Mouse (Mus musculus) fat pad, adult 2 months (tissue): ENCODE measurements around the gene Slc44a4.

Experiments
- DNase-seq: peaks from one replicate; pipeline ENCODE4 v3.0.0-alpha.2; 2011; ENCODE audit warnings: low read depth, low spot score; ENCODE audit errors: extremely low read depth

Slc44a4 gene

DNA sequence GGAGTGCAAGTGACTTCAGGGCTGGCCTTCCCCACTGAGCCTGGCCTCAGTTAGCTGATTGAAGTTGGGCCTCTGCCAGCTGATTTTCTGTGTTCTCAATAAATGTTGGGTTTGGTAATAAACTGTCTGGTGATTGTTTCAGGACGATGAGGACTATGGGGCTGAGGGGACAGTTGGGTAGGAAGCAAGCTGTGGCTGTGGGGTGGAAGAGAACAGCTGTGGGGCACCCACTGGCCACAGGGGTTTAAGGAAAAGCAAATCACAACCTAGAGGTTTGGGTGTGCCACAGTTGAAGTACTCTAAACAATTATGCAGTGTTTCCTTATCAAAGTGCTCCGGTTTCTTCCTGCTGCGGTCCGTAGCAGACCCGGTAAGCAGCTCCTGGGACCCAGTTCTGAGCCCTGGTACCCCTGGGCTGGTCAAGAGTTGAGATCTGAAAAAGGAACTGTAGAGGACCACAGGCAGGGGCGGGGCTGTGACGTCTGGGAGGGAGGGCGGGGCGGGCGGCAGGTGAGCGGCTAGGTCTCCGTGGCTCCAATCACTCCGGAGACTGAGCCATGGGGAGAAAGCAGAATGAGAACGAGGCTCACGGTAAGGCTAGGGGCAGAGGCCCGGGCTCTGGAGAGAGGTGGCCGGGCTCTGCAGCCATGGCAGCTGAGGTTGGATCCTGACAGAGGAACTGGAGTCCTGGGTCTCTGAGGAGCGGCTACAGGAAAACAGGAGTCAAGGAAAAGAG, at the start of gene Slc44a4:
TSS of gene Slc44a4 (plus strand) at position 537 of the 736 bp plus-strand sequence.
- no peak for DNase-seq

- DNase-seq = no peak
Observed at GRCm38 (mm10) chr17:34865981-34866380, 48.3 kb upstream of the Slc44a4 start.

GRCm38 (mm10) chr17:34874321-34874720, 39.9 kb upstream of the Slc44a4 start:
- no peak for DNase-seq

DNA sequence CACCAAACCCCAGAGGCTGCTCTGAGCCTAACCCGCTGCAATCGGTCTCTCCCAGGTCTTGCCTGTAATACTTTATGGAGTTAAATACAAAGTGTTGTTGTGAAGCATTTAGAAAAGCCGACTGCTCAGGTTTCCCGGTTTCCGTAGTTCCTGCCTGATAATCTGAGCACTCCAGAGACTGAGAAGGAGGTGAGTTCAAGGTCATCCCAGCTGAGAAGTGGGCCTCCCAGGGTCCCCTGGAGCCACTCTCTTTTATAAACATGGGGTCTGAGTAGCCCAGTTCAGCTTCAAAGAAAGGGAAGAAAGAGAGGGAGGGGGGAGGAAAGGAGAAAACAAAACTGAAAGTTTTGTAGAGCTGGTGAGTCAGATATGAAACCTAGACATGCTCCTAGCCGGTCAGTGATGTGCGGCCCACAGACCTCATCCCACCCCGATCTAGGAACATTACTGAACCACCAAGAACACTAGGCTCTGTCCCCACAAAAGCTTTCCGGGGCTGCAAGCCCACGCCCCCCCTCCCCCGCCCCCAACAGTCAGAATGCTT, 34.9 kb upstream of the Slc44a4 start, which contains the start of gene Zbtb12:
TSS of gene Zbtb12 (plus strand) at position 148 of the 544 bp plus-strand sequence.
- DNase-seq = no peak

GRCm38 (mm10) chr17:34881166-34881565, 33.1 kb upstream of the Slc44a4 start:
- DNase-seq = no peak

DNA sequence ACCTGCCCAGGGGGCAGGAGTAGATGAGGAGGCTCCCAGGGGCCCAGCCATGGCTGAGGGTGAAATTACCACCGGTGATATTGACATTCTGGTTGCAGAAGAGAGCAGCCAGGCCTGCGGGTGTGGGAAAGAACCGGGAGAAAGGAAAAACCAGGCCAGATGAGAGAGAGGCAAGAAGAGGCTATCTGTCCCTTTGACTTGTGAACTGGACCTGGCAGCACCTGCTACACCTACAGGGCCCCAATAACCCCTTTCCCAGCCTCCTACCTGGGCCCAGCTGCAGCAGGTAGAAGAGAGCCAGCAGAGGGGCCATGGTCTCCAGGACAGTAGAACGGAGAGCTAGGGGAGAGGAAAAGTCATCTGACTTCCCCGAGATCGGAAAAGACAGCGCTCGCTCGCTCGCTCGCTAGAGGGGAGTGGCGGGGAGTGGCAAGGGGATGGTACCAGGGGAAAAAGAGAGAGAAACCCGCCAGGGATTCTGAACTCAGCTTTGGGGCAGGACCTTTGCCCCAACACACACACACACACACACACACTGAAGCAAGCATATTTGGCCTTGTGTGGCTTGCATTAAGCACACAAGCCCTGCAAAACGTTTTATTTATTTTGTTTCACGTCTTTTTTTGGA, 32.5 kb upstream of the Slc44a4 start, which contains the start of gene Gm20547:
TSS of gene Gm20547 (minus strand) at position 360 of the 628 bp plus-strand sequence.
- no peak for DNase-seq

GRCm38 (mm10) chr17:34883332-34883731, 30.9 kb upstream of the Slc44a4 start:
- no peak for DNase-seq

- no peak for DNase-seq
Observed at GRCm38 (mm10) chr17:34884704-34885103, 29.6 kb upstream of the Slc44a4 start.

DNA sequence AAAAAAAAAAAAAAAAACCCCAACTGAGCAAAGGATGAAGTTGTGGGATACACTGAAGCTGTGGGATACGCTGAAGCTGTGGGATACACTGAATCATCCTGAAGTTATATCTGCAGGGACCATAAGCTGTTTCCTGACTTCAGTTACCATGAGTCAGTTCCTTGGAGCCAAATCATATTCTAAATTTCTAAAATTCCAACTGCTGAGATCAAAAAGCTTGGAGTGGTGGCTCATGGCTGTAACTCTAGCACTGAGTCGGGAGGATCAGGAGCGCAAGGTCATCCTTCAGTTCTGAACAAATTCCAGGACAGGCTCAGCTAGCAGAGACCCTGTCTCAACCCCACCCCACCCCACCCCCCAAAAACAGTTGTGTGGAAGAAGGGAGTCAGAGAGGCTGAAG, 28.7 kb upstream of the Slc44a4 start:
- DNase-seq = no peak

DNA sequence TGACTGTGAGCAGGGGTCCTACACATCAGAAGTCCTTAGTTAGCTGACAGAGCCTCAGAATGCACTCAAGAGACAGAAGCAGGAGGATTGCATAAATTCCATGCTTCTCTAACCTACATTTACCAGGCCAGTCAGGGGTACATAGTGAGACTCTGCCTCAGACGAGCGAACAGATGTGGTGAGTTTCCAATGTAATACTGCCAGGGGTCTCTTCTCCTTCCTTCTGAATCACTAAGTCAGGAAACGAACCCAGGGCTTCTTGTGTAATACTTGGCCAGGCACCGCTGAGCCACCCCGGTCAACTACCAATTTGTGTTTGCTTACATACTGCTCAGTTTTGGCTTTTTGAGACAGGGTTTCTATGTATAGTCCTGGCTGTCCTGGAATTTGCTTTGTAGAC, 26.3 kb upstream of the Slc44a4 start:
- no peak for DNase-seq

GRCm38 (mm10) chr17:34890074-34890743, 24.1 kb upstream of the Slc44a4 start:
- DNase-seq = no peak

GRCm38 (mm10) chr17:34891377-34891776, 22.9 kb upstream of the Slc44a4 start:
- no peak for DNase-seq

DNA sequence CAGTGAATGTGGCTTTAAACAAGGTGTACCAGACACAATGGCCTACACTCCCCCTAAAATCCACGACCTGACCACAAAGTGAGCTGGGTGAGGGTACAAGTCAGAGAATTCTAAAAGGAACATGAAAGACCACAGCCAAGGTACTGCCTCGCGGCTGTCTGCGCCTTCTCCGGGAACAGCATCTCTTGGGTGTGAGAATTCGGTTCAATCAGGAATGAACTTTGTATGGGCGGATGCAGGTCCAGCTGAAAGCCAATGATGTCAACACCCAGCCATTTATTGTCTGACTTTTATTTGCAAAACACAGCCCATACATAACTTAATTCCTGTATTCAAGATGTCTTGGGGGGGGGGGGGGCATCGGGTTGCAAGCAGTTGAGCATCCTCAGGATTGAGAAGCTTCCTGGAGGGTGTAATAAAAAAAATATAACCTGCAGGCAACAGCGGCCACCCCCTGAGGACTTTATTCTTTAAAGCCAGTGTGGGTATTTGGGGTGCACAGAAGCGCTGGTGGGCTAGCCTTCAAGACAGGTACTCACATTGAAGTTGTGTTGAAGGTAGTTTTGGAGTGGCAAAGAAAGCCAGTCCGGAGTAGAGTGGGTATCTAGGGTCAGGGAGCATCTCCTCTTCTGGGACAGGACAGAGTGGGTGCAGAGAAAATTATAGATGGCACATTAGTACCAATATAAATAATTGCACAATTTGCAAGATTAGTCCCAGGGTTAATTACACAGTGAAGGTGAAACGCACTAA, 21.0 kb upstream of the Slc44a4 start:
- no peak for DNase-seq

- no peak for DNase-seq
Observed at GRCm38 (mm10) chr17:34894074-34894597, 20.1 kb upstream of the Slc44a4 start.

GRCm38 (mm10) chr17:34894801-34895530, 19.3 kb upstream of the Slc44a4 start:
- no peak for DNase-seq

- no peak for DNase-seq
Observed at GRCm38 (mm10) chr17:34895724-34896123, 18.5 kb upstream of the Slc44a4 start.

DNA sequence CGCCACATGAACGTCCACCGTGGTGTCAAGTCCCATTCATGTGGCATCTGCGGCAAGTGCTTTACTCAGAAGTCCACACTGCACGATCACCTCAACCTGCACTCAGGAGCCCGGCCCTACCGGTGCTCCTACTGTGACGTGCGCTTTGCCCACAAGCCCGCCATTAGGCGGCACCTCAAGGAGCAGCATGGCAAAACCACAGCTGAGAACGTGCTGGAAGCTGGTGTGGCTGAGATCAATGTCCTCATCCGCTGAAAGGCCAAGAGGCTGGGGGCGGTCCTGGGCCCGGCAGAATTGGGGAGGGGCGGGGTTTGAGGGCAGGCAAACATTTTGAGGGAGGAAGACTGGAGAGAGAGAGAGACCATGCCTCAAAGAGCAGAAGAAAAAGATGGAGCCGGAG, 17.9 kb upstream of the Slc44a4 start:
- no peak for DNase-seq

DNA sequence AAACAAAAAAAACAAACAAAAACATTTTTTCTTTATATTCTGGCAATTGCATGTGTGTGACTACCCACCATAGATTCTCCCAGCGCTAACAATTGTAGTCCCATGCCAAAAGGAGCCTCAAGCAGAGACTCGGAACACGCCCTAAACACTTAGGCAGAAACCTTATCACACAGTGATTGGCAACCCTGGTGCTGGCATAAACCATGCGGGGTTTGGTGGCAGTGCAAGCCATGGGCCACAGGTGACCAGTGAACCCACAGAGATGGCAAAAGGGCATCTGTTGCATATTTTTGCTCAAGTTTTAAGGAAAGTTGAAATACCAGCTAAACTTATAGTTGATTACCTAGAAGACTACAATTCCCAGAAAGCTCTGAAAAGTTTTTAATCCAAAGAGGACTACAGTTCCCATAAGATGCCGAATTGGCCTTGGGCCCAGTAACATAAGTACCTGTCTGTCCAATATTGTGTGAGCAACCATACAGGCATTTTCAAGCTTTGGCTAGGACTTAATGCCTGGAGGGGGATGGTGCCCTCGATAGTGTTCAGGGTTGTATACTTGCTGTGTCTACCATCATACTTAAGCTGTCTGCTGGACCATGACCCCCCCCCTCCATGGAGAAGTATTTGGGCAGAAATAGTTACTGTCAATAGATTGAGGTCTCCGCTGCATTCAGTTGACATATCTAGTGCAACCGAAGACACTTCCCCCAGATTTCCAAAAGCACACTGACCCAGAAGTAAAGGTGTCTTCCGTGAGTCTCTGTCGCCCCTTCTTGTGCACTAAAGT, 16.7 kb upstream of the Slc44a4 start:
- peak; percentile 74 for DNase-seq

DNA sequence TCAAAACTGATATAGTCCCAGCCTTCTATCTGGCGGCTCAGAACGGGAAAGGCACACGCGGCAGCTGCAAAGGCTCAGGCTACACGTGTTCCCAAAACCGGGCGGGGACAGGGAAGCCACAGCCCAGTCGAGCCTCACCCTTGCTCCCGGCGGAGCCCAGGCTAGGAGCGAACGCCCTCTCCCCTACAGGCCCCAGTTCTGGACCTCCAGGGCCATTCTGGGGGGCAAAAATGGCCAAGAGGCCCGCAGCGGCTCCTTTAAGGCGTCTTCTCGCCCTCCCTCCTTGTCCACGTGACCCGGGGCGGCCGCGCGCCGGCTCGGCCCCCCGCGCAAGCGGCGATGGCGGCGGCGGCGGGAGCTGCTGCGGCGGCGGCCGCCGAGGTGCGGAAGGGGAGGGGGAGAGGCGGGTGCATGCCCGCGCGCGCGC, 16.1 kb upstream of the Slc44a4 start, which contains the start of the genes C2 and Ehmt2:
TSS of gene C2 (minus strand) at position 106 of the 427 bp plus-strand sequence.
TSS of gene Ehmt2 (plus strand) at position 310 of the 427 bp plus-strand sequence.
- DNase-seq = no peak
